ENCODE assay signal across 8 mouse cellular contexts in the genomic region with DNA sequence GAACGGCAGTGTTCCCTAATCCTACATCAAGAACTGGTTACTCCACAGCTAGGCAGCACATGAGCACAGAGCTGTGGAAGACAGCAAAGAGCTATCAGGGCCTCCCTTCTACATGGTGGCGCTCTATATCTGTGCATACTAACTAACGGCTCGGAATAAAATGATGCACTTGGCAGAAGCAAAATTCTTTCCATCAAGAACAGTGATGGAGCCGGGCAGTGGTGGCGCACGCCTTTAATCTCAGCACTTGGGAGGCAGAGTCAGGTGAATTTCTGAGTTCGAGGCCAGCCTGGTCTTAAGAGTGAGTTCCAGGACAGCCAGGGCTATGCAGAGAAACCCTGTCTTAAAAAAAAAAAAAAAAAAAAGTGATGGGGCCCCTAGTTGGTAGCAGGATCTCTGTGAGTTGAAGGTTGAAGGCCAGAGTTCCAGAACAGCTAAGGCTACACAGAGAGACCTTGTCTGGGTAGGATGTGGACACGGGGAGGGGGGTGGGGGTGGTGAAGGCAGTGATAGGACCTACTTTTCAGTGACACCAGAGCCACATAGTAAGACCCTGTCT. TPM values are rescaled to one million over a fixed set of nuclear protein-coding genes. Genes with fewer than 3 reads are reported as not detected.
A peak's percentile ranks its signal among the peaks of the same experiment; 100 is the strongest.
DNase-seq lines count a peak whose midpoint lies in the region; ATAC-seq and TF ChIP-seq lines count a peak whose summit lies in the region.

Nmi (minus strand) TSS at position 85 of the 559 bp plus-strand sequence.

- TF ChIP-seq EP300 in stomach, postnatal 0 days (optimal IDR thresholded peaks at IDR 0.05): no peak

- 80% methylated on average over 9 of the region's 9 CpGs for WGBS in forebrain, embryonic 10.5 days
- WGBS in intestine, postnatal 0 days: 76% methylated on average over 9 of the region's 9 CpGs
- WGBS in stomach, postnatal 0 days: 68% methylated on average over 9 of the region's 9 CpGs

- peaks cover 13% of the 10 kb centered on the region; the same call in 1 of the 2 replicates for H3K4me1 ChIP-seq in forebrain, embryonic 10.5 days
- H3K4me1 ChIP-seq in intestine, postnatal 0 days (replicated peaks; ENCODE audit: control insufficient read depth, insufficient read depth, low read length): no peaks in the 10 kb centered on the region
- no peaks in the 10 kb centered on the region for H3K4me1 ChIP-seq in stomach, postnatal 0 days (replicated peaks; ENCODE audit: control insufficient read depth, insufficient read depth)

- no peak for TF ChIP-seq CTCF in intestine, postnatal 0 days (IDR thresholded peaks at IDR 0.05; ENCODE audit: low read depth)
- TF ChIP-seq CTCF in stomach, postnatal 0 days (IDR thresholded peaks at IDR 0.05; ENCODE audit: low read depth): peak; percentile 22; the same call in 1 of the 2 replicates

- peak within 1 kb of the TSS; percentile 68 for H3K4me3 ChIP-seq in forebrain, embryonic 10.5 days
- H3K4me3 ChIP-seq in intestine, postnatal 0 days (ENCODE audit: low read depth, low read length): peak within 1 kb of the TSS; percentile 58
- peak within 1 kb of the TSS; percentile 75 for H3K4me3 ChIP-seq in stomach, postnatal 0 days (ENCODE audit: low read depth, low read length)

- H3K27me3 ChIP-seq in forebrain, embryonic 10.5 days (ENCODE audit: poor library complexity, severe bottlenecking): no peaks in the 10 kb centered on the region
- no peaks in the 10 kb centered on the region for H3K27me3 ChIP-seq in intestine, postnatal 0 days (replicated peaks; ENCODE audit: control insufficient read depth, insufficient read depth, low read length)
- H3K27me3 ChIP-seq in stomach, postnatal 0 days (ENCODE audit: control insufficient read depth, insufficient read depth, low read length): no peaks in the 10 kb centered on the region

- peak; percentile 13 for DNase-seq in layer of hippocampus, adult 11-12 months (ENCODE audit: low spot score)
- DNase-seq in layer of hippocampus, postnatal 25 days (ENCODE audit: extremely low spot score in 1 of 2, low spot score in 1 of 2): no peak
- peak; percentile 5 for DNase-seq in adrenal gland, postnatal 14 days
- DNase-seq in forebrain, embryonic 10.5 days (ENCODE audit: extremely low spot score, low spot score): no peak
- DNase-seq in lung, postnatal 36 days: peak; percentile 24
- DNase-seq in stomach, postnatal 0 days (ENCODE audit: low spot score): no peak
- DNase-seq in frontal cortex, postnatal 10 days (ENCODE audit: low spot score in 2 of 2): no peak

- peak within 1 kb of the TSS; percentile 63 for H3K4me2 ChIP-seq in intestine, postnatal 0 days (replicated peaks; ENCODE audit: low read depth)
- H3K4me2 ChIP-seq in stomach, postnatal 0 days (replicated peaks; ENCODE audit: low read depth): peak within 1 kb of the TSS; percentile 71

- H3K9me3 ChIP-seq in forebrain, embryonic 10.5 days: no peaks in the 10 kb centered on the region
- no peaks in the 10 kb centered on the region for H3K9me3 ChIP-seq in intestine, postnatal 0 days (ENCODE audit: control insufficient read depth)
- no peaks in the 10 kb centered on the region for H3K9me3 ChIP-seq in stomach, postnatal 0 days (ENCODE audit: control insufficient read depth, low read length)

- peak within 1 kb of the TSS; percentile 65 for H3K9ac ChIP-seq in intestine, postnatal 0 days (ENCODE audit: low read depth, low read length)
- H3K9ac ChIP-seq in stomach, postnatal 0 days (ENCODE audit: low read length): peak within 1 kb of the TSS; percentile 85

- no peaks in the 10 kb centered on the region for H3K36me3 ChIP-seq in forebrain, embryonic 10.5 days (replicated peaks)
- no peaks in the 10 kb centered on the region for H3K36me3 ChIP-seq in intestine, postnatal 0 days (ENCODE audit: control insufficient read depth, insufficient read depth)
- H3K36me3 ChIP-seq in stomach, postnatal 0 days (ENCODE audit: control insufficient read depth, insufficient read depth, low read length): no peaks in the 10 kb centered on the region

- H3K27ac ChIP-seq in forebrain, embryonic 10.5 days: peak within 1 kb of the TSS; percentile 84
- peak within 1 kb of the TSS; percentile 87 for H3K27ac ChIP-seq in intestine, postnatal 0 days (ENCODE audit: low read depth, low read length)
- H3K27ac ChIP-seq in stomach, postnatal 0 days (replicated peaks): peak within 1 kb of the TSS; percentile 96

- 0 out of 2 replicates have a peak, but pooled peaks have one; percentile 21 for ATAC-seq in intestine, postnatal 0 days
- no peak for ATAC-seq in stomach, postnatal 0 days (ENCODE audit: low FRiP score, low TSS enrichment)

RNA-seq across cellular contexts. Expression of gene Nmi, which starts in this region (rescaled TPM):
- 1 to 10 TPM; 1.8 to 2.3 TPM for total RNA-seq in layer of hippocampus, postnatal 25 days (2021)
- 11.3 and 12.7 TPM in 2 replicates for total RNA-seq in adrenal gland, postnatal 14 days (2021)
- polyA plus RNA-seq in forebrain, embryonic 10.5 days (2016; fragmentation: Nextera tagmentation; extraction: Ambion mirVana): 4.5 and 5.2 TPM in 2 replicates
- 84.6 and 86.7 TPM in 2 replicates for polyA plus RNA-seq in intestine, postnatal 0 days (2015; fragmentation: Nextera tagmentation; extraction: Ambion mirVana)
- polyA plus RNA-seq in stomach, postnatal 0 days (2015; fragmentation: Nextera tagmentation; extraction: Ambion mirVana): 24.8 and 27.1 TPM in 2 replicates

Comparison
In these comparisons a context has a peak if more than half of its experiments do, and no peak if none do; other contexts are left out.
1. DNase-seq: peak in layer of hippocampus, adult 11-12 months (single experiment), adrenal gland, postnatal 14 days (single experiment) and lung, postnatal 36 days (single experiment); none in layer of hippocampus, postnatal 25 days (0 of 2), forebrain, embryonic 10.5 days (single experiment), stomach, postnatal 0 days (single experiment) and frontal cortex, postnatal 10 days (0 of 2).
2. Peak in every context shown above with its lines, with median percentiles within 50 percentile points of each other: H3K27ac ChIP-seq and H3K4me3 ChIP-seq.